Mouse (Mus musculus) spleen, adult 2 months (tissue): Measurements from ENCODE around the gene Amn.

ENCODE experiments used
- CTCF ChIP-seq: fragments of 200-500 bp; IDR thresholded peaks from 2 replicates; pipeline ENCODE4 v1.5.1; 2011; ENCODE audit warnings: mild to moderate bottlenecking, inconsistent platforms; ENCODE audit not compliant: insufficient read depth, insufficient read length, insufficient replicate concordance; ENCODE audit errors: extremely low read depth
- POLR2A ChIP-seq: fragments of 200-500 bp; IDR thresholded peaks from 2 replicates; pipeline ENCODE4 v1.6.1; 2011; ENCODE audit warnings: low read depth, low read length, inconsistent platforms

DNA sequence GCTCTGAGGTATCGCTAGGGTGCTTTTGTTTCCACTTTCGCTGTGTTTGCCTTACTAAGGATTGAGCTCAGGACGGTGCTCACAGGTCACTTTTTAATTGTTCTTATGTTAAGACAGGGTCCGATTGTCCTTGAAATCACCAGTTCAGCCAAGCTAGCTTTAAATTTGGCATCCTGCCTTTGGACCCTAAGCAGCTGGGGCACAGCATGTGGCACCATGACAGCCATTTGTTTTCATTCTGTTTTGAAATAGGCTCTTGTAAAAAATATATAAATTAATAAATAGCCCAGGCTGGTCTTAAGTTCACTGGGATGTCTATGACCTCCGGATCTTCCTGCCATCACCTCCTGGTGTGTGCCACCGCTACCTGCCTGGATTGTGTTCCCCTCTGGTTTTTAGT is 25.8 kb upstream of the Amn start:
- no peak for TF ChIP-seq CTCF
- no peak for TF ChIP-seq POLR2A
